Mouse (Mus musculus): ENCODE results near the gene Rfx7. TPM values are rescaled to one million over a fixed set of nuclear protein-coding genes. Genes with fewer than 3 reads are reported as not detected.

Gene Rfx7
- polyA plus RNA-seq, 1 experiment from 2014 or later = 18.6 TPM

- H3K4me2 ChIP-seq (ENCODE audit: low read length) = no peak overlapping the region
- no peaks in the 10 kb centered on the region for H3K27me3 ChIP-seq (replicated peaks; ENCODE audit: control insufficient read depth, insufficient read depth, low read length)
- no peaks in the 10 kb centered on the region for H3K36me3 ChIP-seq (ENCODE audit: control insufficient read depth, insufficient read depth)
- H3K9ac ChIP-seq (replicated peaks; ENCODE audit: low read depth, low read length) = no peak overlapping the region
- 0 out of 2 replicates have a peak, but pooled peaks cover 2% of the 10 kb centered on the region for H3K4me1 ChIP-seq (replicated peaks; ENCODE audit: control insufficient read depth, insufficient read depth, low read length)
- no peak for ATAC-seq
- H3K9me3 ChIP-seq (ENCODE audit: control insufficient read depth, low read length) = no peaks in the 10 kb centered on the region
- no peak overlapping the region for H3K27ac ChIP-seq (ENCODE audit: low read length)
- no peak overlapping the region for H3K4me3 ChIP-seq (replicated peaks; ENCODE audit: low read length)
- WGBS = 31% methylated on average over 3 of the region's 3 CpGs
These were observed 124.9 kb downstream of the Rfx7 start for GRCm38 (mm10) chr9:72656940-72657339.

- no peaks in the 10 kb centered on the region for H3K9me3 ChIP-seq (ENCODE audit: control insufficient read depth, low read length)
- ATAC-seq = no peak
- 0 out of 2 replicates have a peak, but pooled peaks cover 2% of the 10 kb centered on the region for H3K4me1 ChIP-seq (replicated peaks; ENCODE audit: control insufficient read depth, insufficient read depth, low read length)
- no peak overlapping the region for H3K4me3 ChIP-seq (replicated peaks; ENCODE audit: low read length)
- H3K36me3 ChIP-seq (ENCODE audit: control insufficient read depth, insufficient read depth) = no peaks in the 10 kb centered on the region
- WGBS = 31% methylated on average over 1 of the region's 1 CpGs
- no peak overlapping the region for H3K9ac ChIP-seq (replicated peaks; ENCODE audit: low read depth, low read length)
- no peaks in the 10 kb centered on the region for H3K27me3 ChIP-seq (replicated peaks; ENCODE audit: control insufficient read depth, insufficient read depth, low read length)
- H3K4me2 ChIP-seq (ENCODE audit: low read length) = no peak overlapping the region
- no peak overlapping the region for H3K27ac ChIP-seq (ENCODE audit: low read length)
These were observed 125.7 kb downstream of the Rfx7 start for GRCm38 (mm10) chr9:72657694-72658093.

GRCm38 (mm10) chr9:72660139-72660538 lies 128.1 kb downstream of the Rfx7 start:
- Histone ChIP-seq H3K4me2 (ENCODE audit: low read length) (no peak overlapping the region), H3K9ac (replicated peaks; ENCODE audit: low read depth, low read length) (no peak overlapping the region), H3K27ac (ENCODE audit: low read length) (no peak overlapping the region), H3K4me3 (replicated peaks; ENCODE audit: low read length) (no peak overlapping the region), H3K4me1 (replicated peaks; ENCODE audit: control insufficient read depth, insufficient read depth, low read length) (peaks cover 18% of the 10 kb centered on the region), H3K36me3 (ENCODE audit: control insufficient read depth, insufficient read depth) (no peaks in the 10 kb centered on the region), H3K27me3 (replicated peaks; ENCODE audit: control insufficient read depth, insufficient read depth, low read length) (no peaks in the 10 kb centered on the region), H3K9me3 (ENCODE audit: control insufficient read depth, low read length) (no peaks in the 10 kb centered on the region)
- 78% methylated on average over 4 of the region's 4 CpGs for WGBS
- no peak for ATAC-seq

- Histone ChIP-seq H3K9me3 (ENCODE audit: control insufficient read depth, low read length) (no peaks in the 10 kb centered on the region), H3K4me2 (ENCODE audit: low read length) (no peak overlapping the region)
- WGBS = 41% methylated on average over 1 of the region's 1 CpGs
These were observed 128.9 kb downstream of the Rfx7 start for GRCm38 (mm10) chr9:72660911-72661310.

GRCm38 (mm10) chr9:72661561-72661894 lies 129.5 kb downstream of the Rfx7 start:
- peaks cover 24% of the 10 kb centered on the region for H3K4me1 ChIP-seq (replicated peaks; ENCODE audit: control insufficient read depth, insufficient read depth, low read length)
- peak overlapping the region; percentile 70 for H3K4me2 ChIP-seq (ENCODE audit: low read length)
- no peaks in the 10 kb centered on the region for H3K9me3 ChIP-seq (ENCODE audit: control insufficient read depth, low read length)
- no peaks in the 10 kb centered on the region for H3K36me3 ChIP-seq (ENCODE audit: control insufficient read depth, insufficient read depth)
- H3K27me3 ChIP-seq (replicated peaks; ENCODE audit: control insufficient read depth, insufficient read depth, low read length) = no peaks in the 10 kb centered on the region
- no peak for ATAC-seq
- peak overlapping the region; percentile 99 for H3K27ac ChIP-seq (ENCODE audit: low read length)
- WGBS = under 1% methylated on average over 13 of the region's 13 CpGs
- peak overlapping the region; percentile 92 for H3K4me3 ChIP-seq (replicated peaks; ENCODE audit: low read length)
- peak overlapping the region; percentile 98 for H3K9ac ChIP-seq (replicated peaks; ENCODE audit: low read depth, low read length)

More at GRCm38 (mm10) chr9:72660911-72661310, 128.9 kb downstream of the Rfx7 start:
- Histone ChIP-seq H3K4me3 (replicated peaks; ENCODE audit: low read length) (no peak overlapping the region), H3K36me3 (ENCODE audit: control insufficient read depth, insufficient read depth) (no peaks in the 10 kb centered on the region), H3K9ac (replicated peaks; ENCODE audit: low read depth, low read length) (no peak overlapping the region), H3K4me1 (replicated peaks; ENCODE audit: control insufficient read depth, insufficient read depth, low read length) (peaks cover 24% of the 10 kb centered on the region), H3K27me3 (replicated peaks; ENCODE audit: control insufficient read depth, insufficient read depth, low read length) (no peaks in the 10 kb centered on the region), H3K27ac (ENCODE audit: low read length) (no peak overlapping the region)
- ATAC-seq = no peak

- Histone ChIP-seq H3K9me3 (ENCODE audit: control insufficient read depth, low read length) (no peaks in the 10 kb centered on the region), H3K27ac (ENCODE audit: low read length) (peak within 1 kb of the TSS; percentile 99), H3K4me1 (replicated peaks; ENCODE audit: control insufficient read depth, insufficient read depth, low read length) (peaks cover 28% of the 10 kb centered on the region), H3K9ac (replicated peaks; ENCODE audit: low read depth, low read length) (peak within 1 kb of the TSS; percentile 98), H3K36me3 (ENCODE audit: control insufficient read depth, insufficient read depth) (no peaks in the 10 kb centered on the region), H3K4me2 (ENCODE audit: low read length) (peak within 1 kb of the TSS; percentile 79), H3K4me3 (replicated peaks; ENCODE audit: low read length) (peak within 1 kb of the TSS; percentile 92), H3K27me3 (replicated peaks; ENCODE audit: control insufficient read depth, insufficient read depth, low read length) (no peaks in the 10 kb centered on the region)
- under 1% methylated on average over 78 of the region's 83 CpGs for WGBS
- peak; percentile 86 for ATAC-seq
These were observed 130.0 kb downstream of the Rfx7 start, which contains the start of gene Nedd4 for GRCm38 (mm10) chr9:72661895-72662661. TSS of gene Nedd4 (plus strand) at chr9:72662346.

GRCm38 (mm10) chr9:72662691-72663533 lies 130.9 kb downstream of the Rfx7 start:
- peak; percentile 58 for ATAC-seq
- H3K9me3 ChIP-seq (ENCODE audit: control insufficient read depth, low read length) = no peaks in the 10 kb centered on the region
- no peaks in the 10 kb centered on the region for H3K36me3 ChIP-seq (ENCODE audit: control insufficient read depth, insufficient read depth)
- H3K27me3 ChIP-seq (replicated peaks; ENCODE audit: control insufficient read depth, insufficient read depth, low read length) = no peaks in the 10 kb centered on the region
- peaks cover 30% of the 10 kb centered on the region for H3K4me1 ChIP-seq (replicated peaks; ENCODE audit: control insufficient read depth, insufficient read depth, low read length)
- H3K9ac ChIP-seq (replicated peaks; ENCODE audit: low read depth, low read length) = peak overlapping the region; percentile 98
- H3K4me2 ChIP-seq (ENCODE audit: low read length) = peak overlapping the region; percentile 79
- WGBS = under 1% methylated on average over 55 of the region's 55 CpGs
- peak overlapping the region; percentile 99 for H3K27ac ChIP-seq (ENCODE audit: low read length)
- peak overlapping the region; percentile 92 for H3K4me3 ChIP-seq (replicated peaks; ENCODE audit: low read length)

GRCm38 (mm10) chr9:72663534-72663918 lies 131.5 kb downstream of the Rfx7 start:
- H3K36me3 ChIP-seq (ENCODE audit: control insufficient read depth, insufficient read depth) = no peaks in the 10 kb centered on the region
- peak overlapping the region; percentile 92 for H3K4me3 ChIP-seq (replicated peaks; ENCODE audit: low read length)
- no peak for ATAC-seq
- peaks cover 30% of the 10 kb centered on the region for H3K4me1 ChIP-seq (replicated peaks; ENCODE audit: control insufficient read depth, insufficient read depth, low read length)
- H3K4me2 ChIP-seq (ENCODE audit: low read length) = peak overlapping the region; percentile 79
- no peaks in the 10 kb centered on the region for H3K27me3 ChIP-seq (replicated peaks; ENCODE audit: control insufficient read depth, insufficient read depth, low read length)
- H3K9ac ChIP-seq (replicated peaks; ENCODE audit: low read depth, low read length) = peak overlapping the region; percentile 98
- WGBS = 3% methylated on average over 10 of the region's 10 CpGs
- peak overlapping the region; percentile 99 for H3K27ac ChIP-seq (ENCODE audit: low read length)
- H3K9me3 ChIP-seq (ENCODE audit: control insufficient read depth, low read length) = no peaks in the 10 kb centered on the region
